Mouse (Mus musculus) cerebellum, adult 2 months (tissue): ENCODE results near the gene Cog5.

Experiments used
- CTCF ChIP-seq: fragments of 200-500 bp; IDR thresholded peaks from 2 replicates; pipeline ENCODE4 v1.5.1; 2011; ENCODE audit warnings: low read depth, mild to moderate bottlenecking, control low read depth, low read length, moderate library complexity, borderline replicate concordance; ENCODE audit not compliant: insufficient read depth
- POLR2A ChIP-seq: fragments of 200-500 bp; IDR thresholded peaks from 2 replicates; pipeline ENCODE4 v1.6.1; 2011; ENCODE audit warnings: low read length, control low read depth, borderline replicate concordance; ENCODE audit not compliant: insufficient read depth

GRCm38 (mm10) chr12:31885084-31885483, 230.4 kb downstream of the Cog5 start:
- no peak for TF ChIP-seq POLR2A
- TF ChIP-seq CTCF: no peak
